Mouse (Mus musculus) left cerebral cortex, postnatal 36 days (tissue): ENCODE data around the gene Prr12. TPM values are rescaled to one million over a fixed set of nuclear protein-coding genes. Genes with fewer than 3 reads are reported as not detected.
A peak's percentile ranks its signal among the peaks of the same experiment; 100 is the strongest.

Experiments used
- DNase-seq, 2 experiments: peaks; one replicate each; pipeline ENCODE4 v3.0.0; 2021 to 2022; ENCODE audit warnings: low spot score in 2 of 2, mixed read lengths in 1 of 2
- intact Hi-C: fragments of 180-260 bp; cut with DNase I; formaldehyde crosslinking; loops from one replicate; pipeline ENCODE4 v1.15.1; 2025
- total RNA-seq, 2 experiments: library from RNA; stranded (reverse); gene quantifications; 2 replicates each; pipeline ENCODE4 v1.2.3; 2021

Prr12 gene
- total RNA-seq, 2 experiments from 2014 or later, result 64.9 to 75.3 TPM

DNA sequence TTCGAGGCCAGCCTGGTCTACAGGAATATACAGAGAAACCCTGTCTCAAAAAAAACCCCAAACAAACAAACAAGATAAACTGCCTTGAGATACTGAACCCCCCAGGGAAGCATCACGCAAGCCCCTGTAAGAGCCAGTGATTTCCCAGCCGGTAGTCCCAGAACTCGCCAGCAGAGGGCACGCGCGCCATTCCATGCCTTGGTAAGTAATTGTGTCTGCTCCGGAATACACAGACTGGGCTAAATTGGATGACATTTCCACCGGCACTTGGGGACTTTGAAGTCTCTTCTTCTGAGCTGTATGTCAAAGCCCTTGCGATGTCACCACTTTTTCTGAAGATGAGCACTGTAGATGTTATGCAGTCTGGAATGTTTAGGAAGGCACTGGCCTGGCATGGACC is 27.2 kb upstream of the Prr12 start:
- peak; percentile 83 to 90 for DNase-seq
- intact Hi-C loops, result loop anchor here (2.0 to 5.0 kb wide), 2 partner anchors 42 to 57 kb away; partner anchors contain the start of genes Flt3l, Gm45713 and Rps11

DNA sequence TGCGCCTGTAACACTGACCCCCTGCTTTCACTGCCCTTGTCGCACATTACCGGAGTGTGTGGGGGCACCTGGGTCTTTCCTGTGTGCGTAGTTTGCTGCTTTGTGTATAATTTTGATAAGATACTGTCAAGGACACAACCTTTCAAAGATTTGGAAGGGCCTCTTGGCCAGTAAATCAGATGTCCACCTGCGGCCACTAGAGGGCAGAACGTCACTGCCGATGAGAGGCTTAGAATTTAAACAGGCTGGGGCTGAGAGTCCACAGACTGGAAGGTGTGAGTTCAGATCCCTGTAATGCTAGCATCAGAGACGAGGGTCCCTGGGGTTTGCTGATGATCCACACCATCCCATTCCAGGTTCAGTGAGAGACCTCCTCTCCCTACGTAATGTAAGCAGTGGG is 25.8 kb upstream of the Prr12 start:
- DNase-seq, result peak; percentile 53 to 55
- intact Hi-C loops, result loop anchor here (2.0 kb wide), 1 partner anchor 58 kb away; the partner anchor contains the start of genes Flt3l and Gm45713

DNA sequence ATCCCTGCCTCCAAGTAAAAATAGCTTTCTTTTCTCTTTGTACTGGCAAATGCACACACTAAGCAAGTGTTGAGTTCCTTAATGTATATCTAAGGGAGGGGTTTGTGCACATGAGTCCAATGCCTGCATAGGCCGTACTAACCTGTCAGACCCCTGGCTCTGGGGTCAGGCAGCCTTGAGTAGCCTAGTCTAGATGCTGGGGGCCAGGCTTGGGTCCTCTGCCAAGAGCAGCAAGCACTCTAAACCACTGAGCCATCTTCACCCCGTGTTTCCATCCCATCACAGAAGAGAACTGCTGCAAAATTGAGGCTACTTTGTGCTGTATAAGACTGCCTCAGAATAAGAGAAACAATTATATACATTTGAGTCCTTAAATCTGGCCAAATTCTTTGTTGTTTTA is 25.1 kb upstream of the Prr12 start:
- no peak for DNase-seq
- intact Hi-C loops, result loop anchor here (2.0 kb wide), 1 partner anchor 59 kb away; the partner anchor contains the start of genes Flt3l and Gm45713

DNA sequence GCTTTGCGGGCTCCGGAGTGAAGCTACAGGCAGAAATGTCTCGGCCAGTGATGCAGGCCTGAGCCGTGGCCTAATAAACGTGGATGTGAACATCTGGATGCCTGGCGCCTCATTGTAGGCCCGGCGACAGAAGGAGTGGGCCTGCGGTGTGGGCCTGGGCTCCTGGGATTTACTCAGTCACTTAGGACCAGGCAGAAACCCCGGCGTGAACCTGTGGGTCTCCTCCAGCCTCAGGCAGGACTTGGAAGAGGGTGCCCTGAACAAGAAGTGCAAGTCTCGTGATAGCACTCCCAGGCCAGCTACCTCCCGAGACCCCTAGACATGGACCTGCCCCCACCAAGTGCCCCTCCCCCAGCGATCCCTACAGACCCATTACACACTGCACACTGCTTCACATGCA is 24.6 kb upstream of the Prr12 start:
- DNase-seq, result no peak
- intact Hi-C loops, result no loop called here

DNA sequence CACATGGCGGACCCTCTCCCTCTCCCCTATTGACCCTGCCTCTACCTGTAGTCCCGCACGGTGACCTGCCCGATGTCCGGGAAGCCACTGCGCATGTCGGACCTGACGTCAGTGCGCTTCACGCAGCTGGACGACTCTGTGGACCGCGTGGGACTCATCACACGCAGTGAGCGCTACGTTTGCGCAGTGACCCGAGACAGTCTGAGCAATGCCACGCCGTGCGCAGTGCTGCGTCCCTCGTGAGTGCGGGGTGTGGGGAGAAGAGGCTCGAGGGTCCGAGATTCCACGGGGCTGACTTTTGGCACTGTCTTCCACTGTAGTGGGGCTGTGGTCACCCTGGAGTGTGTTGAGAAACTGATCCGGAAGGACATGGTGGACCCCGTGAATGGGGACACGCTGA is 23.8 kb upstream of the Prr12 start:
- intact Hi-C loops, result no loop called here
- DNase-seq, result no peak

DNA sequence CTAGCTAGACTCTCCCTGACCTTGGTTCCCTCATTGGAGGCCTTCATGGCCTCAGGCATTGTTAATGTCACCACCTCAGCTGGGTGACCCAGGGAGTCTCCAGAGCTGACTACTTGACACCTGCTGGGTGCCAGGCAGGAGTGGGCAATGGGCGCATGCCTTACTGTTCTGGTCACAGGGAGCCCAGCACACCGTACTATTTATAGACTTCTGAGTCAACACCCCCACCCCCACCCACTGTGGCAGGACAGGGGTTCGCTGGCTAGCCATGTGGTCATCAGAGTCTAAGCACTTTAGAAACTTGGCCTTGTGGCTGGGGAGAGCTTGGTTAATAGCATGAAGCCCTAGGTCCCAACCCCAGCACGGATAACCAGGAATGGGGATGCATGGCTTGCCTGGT is 22.7 kb upstream of the Prr12 start:
- intact Hi-C loops, result no loop called here
- DNase-seq, result no peak

DNA sequence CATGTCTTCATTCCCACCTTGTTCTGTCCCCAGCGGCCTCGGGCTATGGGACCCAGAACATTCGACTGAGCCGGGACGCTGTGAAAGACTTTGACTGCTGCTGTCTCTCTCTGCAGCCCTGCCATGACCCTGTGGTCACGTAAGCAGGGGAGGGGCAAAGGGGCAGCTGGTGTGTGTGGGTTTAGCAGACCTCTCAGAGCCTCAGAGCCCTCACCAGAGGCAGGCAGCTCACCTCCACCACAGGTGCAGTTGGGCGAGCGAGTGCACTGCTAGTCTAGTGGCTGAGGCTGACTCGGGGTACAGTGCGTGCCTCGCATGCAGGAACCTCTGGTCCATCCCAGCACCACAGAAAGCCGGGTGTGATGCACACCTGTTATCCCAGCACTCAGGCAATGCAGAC is 21.3 kb upstream of the Prr12 start:
- DNase-seq, result no peak
- intact Hi-C loops, result no loop called here

DNA sequence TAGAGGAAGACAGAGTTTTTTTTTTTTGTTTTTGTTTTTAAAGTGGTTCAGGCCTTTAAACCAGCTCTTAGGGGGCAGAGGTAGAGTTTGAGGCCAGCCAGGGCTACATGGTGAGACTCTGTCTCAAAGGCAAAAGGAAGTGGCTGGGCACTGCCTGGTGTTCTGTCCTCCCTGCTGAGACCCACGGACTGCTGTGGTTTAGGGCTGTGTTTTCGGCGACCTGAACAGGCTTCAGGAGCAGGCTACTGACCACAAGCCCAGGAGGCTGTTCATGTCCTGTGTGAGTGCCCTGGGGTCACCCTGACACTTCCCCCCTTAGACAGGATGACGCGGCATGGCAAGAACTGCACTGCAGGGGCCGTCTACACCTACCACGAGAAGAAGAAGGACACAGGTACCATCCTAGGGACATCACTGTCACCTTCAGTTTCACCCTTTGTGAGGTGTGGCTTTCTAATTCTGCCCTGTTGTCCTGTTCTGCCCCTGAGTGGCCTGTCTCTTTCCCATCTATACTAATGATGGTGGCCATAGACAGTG is 20.6 kb upstream of the Prr12 start:
- no peak for DNase-seq
- intact Hi-C loops, result no loop called here

DNA sequence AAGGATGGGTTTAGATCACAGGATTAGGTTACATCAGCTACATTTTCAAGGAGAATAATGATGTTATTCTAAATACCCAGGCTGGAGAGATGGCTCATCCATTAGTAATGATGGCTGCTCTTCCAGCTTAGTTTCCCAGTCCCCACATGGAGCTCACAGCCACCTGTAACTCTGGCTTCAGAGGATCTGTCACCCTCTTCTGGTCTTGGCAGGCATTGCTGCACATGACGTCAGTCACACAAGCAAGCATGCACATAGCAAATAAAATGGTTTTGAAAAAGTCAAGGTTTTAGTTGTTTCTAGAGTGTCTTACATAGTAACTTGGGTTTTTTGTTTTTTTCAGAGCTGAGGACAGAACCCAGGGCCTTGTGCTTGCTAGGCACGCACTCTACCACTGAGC is 19.5 kb upstream of the Prr12 start:
- intact Hi-C loops, result no loop called here
- DNase-seq, result no peak

DNA sequence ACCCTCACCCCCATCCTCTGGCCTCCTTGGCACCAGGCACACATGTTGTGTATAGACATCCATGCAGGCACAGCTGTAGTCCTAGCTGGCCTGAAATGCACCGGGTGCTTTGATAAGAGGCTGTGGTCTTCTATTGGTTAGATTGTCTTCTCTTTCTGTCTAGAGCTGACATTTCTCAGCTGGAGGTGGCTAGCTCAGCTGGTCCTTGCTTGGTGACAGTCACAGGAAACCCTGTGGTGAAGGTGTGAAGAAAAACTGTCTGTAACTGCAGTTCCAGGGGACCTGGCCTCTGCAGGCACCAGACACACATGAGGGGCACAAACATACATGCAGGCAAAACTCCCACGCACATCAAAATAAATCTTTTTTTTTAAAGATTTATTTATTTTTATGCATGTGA is 17.0 kb upstream of the Prr12 start:
- intact Hi-C loops, result no loop called here
- no peak for DNase-seq

DNA sequence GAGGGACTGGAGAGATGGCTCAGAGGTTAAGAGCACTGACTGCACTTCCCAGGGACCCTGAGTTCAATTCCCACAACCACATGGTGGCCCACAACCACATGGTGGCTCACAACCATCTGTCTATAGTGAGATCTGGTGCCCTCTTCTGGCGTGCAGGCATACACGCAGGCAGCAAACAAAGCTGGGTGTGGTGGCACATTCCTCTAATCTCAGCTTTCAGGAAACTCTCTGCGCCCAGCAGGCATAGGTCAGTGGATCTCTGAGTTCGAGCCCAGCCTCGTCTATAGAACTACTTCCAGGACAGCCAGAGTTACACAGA is 15.3 kb upstream of the Prr12 start:
- intact Hi-C loops, result no loop called here
- DNase-seq, result no peak

DNA sequence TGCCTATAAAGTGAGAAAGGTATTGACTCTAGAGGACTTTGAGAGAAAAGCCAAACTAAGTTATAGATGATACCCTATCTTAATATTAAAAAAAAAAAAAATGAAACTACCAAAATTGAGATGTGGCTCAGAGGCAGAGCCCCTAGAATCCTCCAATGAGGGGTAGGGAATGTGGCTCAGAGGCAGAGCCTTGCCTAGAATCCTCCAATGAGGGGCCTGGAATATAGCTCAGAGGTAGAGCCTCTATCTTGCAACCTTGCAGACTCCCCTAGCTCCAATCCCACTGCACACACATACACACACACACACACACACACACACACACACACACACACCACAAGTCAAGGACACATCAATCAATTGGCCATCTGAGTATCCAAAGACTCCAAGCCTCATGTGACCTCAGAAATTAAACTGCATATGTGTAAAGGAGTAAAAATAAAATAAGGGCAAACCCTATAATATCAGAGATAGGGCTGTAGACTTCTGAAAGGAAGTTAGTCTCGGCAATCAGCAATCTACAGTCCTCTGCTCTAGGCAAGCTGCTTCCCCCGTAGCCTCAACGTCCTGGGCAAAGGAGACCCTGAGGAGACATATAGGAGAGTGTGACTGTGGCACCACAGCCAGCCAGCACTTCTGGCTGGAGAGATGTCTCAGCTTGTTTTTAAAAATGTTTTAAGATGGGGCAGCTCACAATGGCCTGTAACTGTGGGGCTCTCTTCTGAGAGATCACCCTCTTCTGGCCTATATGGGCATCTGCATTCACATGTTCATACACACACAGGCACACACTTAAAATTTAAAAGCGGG is 14.7 kb upstream of the Prr12 start:
- intact Hi-C loops, result no loop called here
- no peak for DNase-seq

DNA sequence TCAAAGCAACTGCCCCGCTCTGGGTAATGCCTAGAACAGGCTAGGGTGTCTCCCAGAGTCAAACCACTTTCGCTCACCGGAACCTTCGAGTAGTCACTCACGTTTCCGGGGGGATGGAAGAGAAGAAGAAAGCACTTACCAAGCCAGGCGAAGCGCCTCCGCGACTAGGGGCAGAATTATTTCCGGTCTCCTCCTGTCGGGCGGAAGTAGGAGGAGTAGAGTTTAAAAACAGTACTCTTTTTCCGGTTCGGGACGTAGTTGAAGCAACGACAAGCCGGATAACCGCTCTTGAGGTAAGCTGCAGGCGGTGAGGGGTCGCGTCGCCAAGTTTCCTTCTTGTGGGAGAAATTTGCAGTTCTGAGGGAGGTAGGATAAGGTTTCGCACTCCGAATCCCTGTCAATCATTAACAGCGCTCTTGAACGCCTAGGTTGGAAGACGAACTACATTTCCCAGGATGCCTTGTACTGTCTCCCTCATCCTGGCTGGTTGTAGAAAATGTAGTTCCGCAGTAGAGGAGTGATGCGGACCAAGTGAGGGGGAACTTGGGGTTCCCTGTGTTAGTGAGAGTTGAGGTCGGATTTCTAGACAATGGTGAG is 9.7 kb upstream of the Prr12 start, which contains the start of the genes Nosip and Prrg2:
Nosip (plus strand) TSS at position 191 of the 597 bp plus-strand sequence.
Prrg2 (minus strand) TSS at position 439 of the 597 bp plus-strand sequence.
- intact Hi-C loops, result no loop called here
- DNase-seq, result peak; percentile 93 to 96

DNA sequence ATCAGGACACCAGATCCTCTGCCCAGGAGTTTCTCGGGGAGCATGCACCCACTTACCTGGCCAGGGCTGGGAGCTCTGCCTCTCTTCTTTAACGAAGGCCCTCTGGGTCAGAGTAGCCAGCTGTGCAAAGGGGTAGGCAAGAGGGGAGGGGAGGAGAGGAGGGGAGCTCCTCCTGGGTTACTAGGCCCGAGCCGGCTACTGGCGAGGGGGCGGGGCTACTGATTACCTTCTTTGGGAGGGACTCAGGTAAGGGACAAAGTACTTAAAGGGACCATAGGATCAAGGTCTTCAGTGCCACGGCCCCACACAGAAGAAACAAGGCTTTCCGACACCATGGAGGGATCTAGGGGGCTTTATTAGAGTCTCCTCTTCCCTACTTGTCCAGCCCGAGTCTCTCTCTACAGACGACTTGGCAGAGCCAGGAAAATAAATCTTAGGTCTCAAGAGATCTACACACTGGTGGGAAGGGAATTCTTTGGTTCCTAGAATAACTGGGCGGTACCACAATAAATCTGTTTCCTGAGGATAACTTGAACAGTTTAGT is 8.9 kb upstream of the Prr12 start:
- no peak for DNase-seq
- intact Hi-C loops, result no loop called here

DNA sequence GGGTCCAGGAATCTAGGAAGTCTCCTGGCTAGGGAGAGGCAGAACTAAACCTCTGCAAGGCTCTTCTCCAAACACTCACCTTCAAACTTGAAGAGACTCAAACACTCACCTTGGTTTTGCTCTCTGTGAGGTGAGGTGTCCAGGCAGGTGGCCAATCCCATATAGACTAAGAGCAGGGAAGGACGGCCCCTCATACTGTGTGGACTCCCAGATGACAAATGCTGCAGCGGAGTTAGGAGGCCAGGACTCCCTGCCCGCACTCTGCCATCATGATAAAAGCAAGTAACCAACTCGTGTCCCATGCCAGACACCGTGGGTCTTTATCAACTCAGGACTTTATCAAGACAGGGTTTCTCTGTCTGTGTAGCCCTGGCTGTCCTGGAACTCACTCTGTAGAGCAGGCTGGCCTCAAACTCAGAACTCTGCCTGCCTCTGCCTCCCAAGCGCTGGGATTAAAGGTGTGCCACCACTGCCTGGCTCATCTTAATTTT is 8.0 kb upstream of the Prr12 start:
- intact Hi-C loops, result no loop called here
- no peak for DNase-seq

DNA sequence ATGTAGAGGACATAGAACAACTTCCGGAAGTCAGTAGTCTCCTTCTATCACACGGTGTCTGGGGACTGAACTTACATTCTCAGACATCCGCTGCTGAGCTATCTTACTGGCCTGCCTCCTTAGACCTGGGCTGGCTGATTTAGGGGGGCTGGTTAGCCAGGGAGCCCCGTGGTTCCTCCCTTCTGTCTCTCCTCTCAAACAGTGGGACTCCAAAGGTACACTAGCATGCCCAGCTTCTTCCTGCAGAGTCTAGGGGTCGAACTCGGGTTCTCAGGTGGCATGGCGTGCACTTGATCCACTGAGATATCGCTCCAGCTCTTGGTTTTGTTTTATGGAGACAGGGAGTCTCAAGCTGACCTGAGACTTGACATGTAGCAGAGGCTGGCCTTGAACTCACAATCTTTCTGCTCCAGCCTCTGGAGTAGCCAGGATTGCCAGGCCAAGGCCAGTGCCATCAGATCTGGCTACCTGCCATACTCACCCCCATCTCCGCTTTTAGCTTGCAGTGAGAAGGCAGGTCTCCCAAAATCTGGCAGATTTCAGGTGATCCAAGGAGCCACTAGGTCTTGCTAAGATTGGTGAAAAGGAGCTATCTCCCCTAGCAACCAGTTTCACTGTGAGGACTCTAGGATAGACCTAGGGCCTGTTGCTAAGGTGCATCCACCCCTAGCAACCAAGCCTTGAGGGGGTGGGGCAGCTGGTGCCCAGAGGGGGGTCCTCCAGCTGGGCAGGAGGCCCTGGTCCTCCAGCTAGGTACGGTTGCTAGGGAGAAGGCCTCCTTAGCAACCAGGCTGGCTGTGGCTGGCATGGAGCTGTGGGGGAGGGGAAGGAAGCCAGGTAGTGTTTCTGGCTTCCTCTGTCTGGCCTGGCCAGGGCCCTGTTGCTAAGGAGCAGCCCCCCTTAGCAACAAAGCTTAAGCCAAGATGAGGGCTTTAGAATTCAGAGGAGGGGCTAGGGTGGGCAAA is 6.2 kb upstream of the Prr12 start:
- intact Hi-C loops, result no loop called here
- no peak for DNase-seq

DNA sequence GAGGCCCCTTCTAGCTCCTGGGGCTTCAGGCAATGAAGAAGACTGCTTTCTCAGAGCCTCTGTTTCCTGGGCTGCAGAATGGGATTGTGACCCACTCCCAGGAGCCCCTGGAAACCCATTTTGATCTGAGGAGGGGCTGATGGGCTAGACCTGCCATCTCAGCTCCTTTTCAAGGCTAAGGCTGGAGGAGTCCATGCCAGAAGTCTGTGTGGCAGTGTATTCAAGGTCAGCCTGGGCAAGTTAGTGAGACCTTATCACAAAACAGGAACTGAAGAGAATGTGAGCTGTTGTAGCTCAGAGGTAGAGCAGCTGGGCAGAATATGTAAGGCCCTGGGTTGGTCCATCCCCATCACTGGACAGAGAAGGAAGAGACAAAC is 4.3 kb upstream of the Prr12 start:
- no peak for DNase-seq
- intact Hi-C loops, result no loop called here

DNA sequence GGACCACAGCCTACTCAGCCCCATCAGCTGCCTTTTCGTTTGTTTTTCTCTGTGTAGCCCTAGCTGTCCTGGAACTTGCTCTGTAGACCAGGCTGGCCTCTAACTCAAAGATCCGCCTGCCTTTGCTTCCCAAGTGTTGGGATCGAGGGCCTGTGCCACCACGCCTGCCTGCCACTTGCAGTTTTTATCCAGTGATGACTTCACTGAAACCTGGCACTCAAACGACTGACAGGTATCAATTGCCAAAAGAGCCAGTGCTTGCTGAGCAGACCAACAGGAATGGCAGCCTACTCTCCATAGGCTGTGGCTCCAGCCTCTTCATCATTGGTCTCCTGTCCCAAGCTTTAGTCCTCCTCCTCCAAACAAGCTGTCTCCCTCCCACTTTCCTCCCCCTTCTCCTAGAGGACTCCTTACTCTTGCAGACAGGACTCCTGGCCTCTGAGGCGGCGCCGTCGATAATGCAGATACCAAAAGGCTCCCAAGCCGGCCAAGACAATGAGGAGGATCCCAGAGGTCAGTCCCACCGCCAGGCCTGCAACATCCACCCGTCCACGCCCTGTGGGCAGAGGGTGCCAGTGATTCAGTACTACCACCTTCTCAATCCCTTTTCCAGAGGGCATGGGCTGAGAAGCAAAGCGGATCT is 3.8 kb upstream of the Prr12 start:
- DNase-seq, result no peak
- intact Hi-C loops, result no loop called here

DNA sequence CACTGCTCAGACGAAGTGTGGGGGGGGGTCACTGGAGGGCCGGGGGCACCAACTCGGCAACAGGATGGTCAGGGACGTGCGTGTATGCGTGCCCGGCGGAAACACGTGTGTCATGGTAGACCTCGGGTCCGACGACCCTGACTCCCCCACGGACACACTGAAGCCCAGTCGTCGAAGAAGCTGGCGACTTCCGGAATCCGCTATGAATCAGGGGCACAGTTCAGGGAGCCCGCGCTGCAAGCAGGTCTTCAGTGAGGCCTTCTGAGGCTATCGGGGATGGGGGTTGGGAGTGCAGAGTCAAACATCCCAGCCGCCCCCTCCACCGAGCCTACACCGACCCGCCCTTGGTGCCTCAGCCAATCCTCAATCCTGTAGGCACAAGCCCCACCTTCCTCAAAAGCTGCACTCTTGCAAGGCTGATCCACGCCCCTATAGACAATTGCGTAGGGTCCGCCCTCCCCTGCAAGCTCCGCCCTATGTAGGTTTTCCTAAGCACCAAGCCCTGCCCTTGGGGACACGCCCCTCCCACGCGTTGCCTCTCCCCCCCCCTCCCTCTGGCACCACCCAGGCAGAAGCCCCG is 1.3 kb upstream of the Prr12 start:
- intact Hi-C loops, result loop anchor here (5.0 kb wide), 2 partner anchors 37 to 72 kb away; partner anchors contain the start of genes Rras and Scaf1
- peak; percentile 90 to 91 for DNase-seq
